Mouse (Mus musculus) retina, adult 2 months (tissue): ENCODE data around the gene Olfml2a.
"Not testable (repeated sequence)": the region's sequence is repeated elsewhere in the genome, so short reads cannot be mapped to it uniquely, and the experiment has no call there.

Experiments used
- DNase-seq: peaks from one replicate; pipeline ENCODE4 v3.0.0-alpha.2; 2012; ENCODE audit warnings: low read depth, low spot score

Gene Olfml2a

DNA sequence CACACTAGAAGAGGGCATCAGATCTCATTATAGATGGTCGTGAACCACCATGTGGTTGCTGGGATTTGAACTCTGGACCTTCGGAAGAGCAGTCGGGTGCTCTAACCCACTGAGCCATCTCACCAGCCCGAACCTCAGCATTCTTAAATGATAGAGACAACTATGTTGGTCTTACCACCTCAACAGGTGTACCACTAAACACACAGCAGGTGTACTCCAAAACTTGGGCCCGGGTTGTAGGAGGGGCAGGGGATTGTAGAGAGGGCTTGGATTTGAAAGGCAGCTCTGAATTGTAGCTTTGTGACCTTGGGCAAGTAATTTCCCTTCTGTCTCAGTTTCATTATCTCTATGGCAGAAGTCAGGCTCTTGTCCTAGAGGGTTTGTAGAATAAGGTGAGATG, 78.4 kb downstream of the Olfml2a start:
- not testable (repeated sequence) for DNase-seq

DNA sequence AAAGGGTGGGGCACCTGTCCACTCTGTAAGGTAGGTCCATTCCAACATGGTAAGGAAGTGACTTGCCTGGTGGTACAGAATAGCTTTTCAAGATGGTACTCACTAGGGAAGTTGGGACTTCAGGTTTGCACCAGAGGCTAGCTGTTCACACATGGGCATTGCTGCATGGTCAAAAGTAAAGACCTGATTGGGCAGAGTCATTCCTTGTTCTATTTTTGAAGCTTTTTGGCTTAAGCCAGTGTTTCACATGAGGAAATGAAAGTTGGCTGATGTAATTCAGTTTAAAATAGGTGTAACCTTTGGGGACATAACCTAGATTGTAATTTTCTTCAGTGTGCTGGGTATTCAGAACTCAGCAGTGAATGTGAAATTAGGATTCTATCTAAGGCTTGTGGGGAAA, 79.5 kb downstream of the Olfml2a start:
- no peak for DNase-seq

GRCm38 (mm10) chr2:39011971-39012370, 80.2 kb downstream of the Olfml2a start:
- no peak for DNase-seq

DNA sequence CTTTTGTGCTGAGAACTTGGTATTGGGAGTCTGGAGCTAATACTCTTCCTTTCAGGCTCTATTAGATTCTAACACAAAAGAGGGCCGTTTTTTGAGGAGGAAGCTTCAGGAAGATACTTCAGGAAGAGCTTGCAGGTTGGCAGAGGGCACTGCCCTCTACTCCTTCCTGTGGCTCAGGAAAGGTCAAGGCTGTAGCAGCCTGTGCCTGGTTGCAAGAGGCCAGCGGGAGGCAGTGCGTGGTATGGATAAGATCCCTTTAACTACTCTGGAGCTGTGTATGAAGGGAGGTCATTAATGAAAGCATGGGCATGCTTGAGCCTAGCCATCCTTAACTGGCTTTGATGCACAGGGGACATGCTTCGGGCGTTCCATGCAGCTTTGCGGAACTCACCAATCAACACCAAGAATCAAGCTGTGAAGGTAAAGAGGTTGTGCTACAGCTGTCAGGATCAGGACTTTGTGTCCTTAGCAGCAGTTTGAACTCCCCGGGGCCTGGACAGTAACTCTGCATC, 81.0 kb downstream of the Olfml2a start:
- no peak for DNase-seq
